Mouse (Mus musculus) neural tube, embryonic 13.5 days (tissue): ENCODE results near the gene Fnip2. TPM values are rescaled to one million over a fixed set of nuclear protein-coding genes. Genes with fewer than 3 reads are reported as not detected.

ENCODE experiments used
- ATAC-seq: fragments of 200-750 bp; cut with Nextera tagmentation; 2 replicates; pipeline ENCODE4 v1.8.0; 2017; ENCODE audit warnings: low read depth, mild to moderate bottlenecking, moderate TSS enrichment, moderate library complexity
- H3K27ac ChIP-seq: fragments of 300-500 bp; sonication (generic); replicated peaks from 2 replicates; pipeline ENCODE4 v1.5.1; 2015; ENCODE audit warnings: moderate library complexity, mild to moderate bottlenecking, inconsistent platforms
- H3K27me3 ChIP-seq: fragments of 300-500 bp; sonication (generic); 2 replicates; pipeline ENCODE4 v1.6.1; 2015; ENCODE audit warnings: mild to moderate bottlenecking, inconsistent platforms
- H3K36me3 ChIP-seq: fragments of 300-500 bp; sonication (generic); 2 replicates; pipeline ENCODE4 v1.6.1; 2015; ENCODE audit warnings: mild to moderate bottlenecking, inconsistent platforms
- H3K4me1 ChIP-seq: fragments of 300-500 bp; sonication (generic); replicated peaks from 2 replicates; pipeline ENCODE4 v1.6.1; 2015; ENCODE audit warnings: inconsistent platforms
- H3K4me2 ChIP-seq: fragments of 300-500 bp; sonication (generic); 2 replicates; pipeline ENCODE4 v1.6.1; 2015; ENCODE audit warnings: inconsistent platforms, mild to moderate bottlenecking, moderate library complexity
- H3K4me3 ChIP-seq: fragments of 300-500 bp; sonication (generic); 2 replicates; pipeline ENCODE4 v1.5.1; 2015; ENCODE audit warnings: mild to moderate bottlenecking, inconsistent platforms
- H3K9ac ChIP-seq: fragments of 300-500 bp; sonication (generic); 2 replicates; pipeline ENCODE4 v1.6.1; 2015; ENCODE audit warnings: moderate library complexity, mild to moderate bottlenecking, inconsistent platforms
- H3K9me3 ChIP-seq: fragments of 300-500 bp; sonication (generic); 2 replicates; pipeline ENCODE4 v1.6.1; 2016; ENCODE audit warnings: inconsistent platforms
- WGBS: fragments of 180-500 bp; shearing (Covaris S2); methylation state at CpG from one replicate; pipeline ENCODE4 v1.1.7; 2015; 5-methylcytosine and 5-hydroxymethylcytosine counted together
- polyA plus RNA-seq: library from polyadenylated mRNA; unstranded; fragments of >200 nt; fragmentation: Nextera tagmentation; extraction: Ambion mirVana; gene quantifications from 2 replicates; pipeline ENCODE4 v1.2.1, GENCODE M21; 2015

Fnip2 gene
- polyA plus RNA-seq, 1 experiment from 2014 or later = 5.9 TPM

DNA sequence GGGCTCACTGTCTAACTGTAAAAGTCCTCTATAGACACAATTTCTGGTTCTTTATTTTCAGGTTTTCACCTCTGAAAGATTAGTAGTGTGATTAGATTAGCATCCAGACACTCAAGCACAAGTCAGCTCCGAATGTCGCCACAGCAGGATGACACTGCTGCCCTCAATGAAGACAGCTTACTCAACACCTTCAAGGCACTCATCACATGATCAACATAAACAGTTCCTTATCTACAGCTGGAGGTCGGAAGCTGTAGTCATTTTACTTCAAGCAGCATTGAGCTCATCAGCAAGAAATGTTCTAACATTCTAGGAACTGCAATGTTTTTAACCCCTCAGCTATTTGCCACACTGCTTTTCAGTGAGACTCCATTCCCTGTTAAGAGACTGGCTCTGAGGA is 76.0 kb downstream of the Fnip2 start:
- H3K9me3 ChIP-seq = no peaks in the 10 kb centered on the region
- H3K36me3 ChIP-seq = peaks cover 52% of the 10 kb centered on the region
- 90% methylated on average over 3 of the region's 3 CpGs for WGBS
- H3K27ac ChIP-seq = no peak overlapping the region
- no peak for ATAC-seq
- H3K4me1 ChIP-seq = no peaks in the 10 kb centered on the region
- no peak overlapping the region for H3K9ac ChIP-seq
- no peaks in the 10 kb centered on the region for H3K27me3 ChIP-seq
- no peak overlapping the region for H3K4me2 ChIP-seq
- no peak overlapping the region for H3K4me3 ChIP-seq

DNA sequence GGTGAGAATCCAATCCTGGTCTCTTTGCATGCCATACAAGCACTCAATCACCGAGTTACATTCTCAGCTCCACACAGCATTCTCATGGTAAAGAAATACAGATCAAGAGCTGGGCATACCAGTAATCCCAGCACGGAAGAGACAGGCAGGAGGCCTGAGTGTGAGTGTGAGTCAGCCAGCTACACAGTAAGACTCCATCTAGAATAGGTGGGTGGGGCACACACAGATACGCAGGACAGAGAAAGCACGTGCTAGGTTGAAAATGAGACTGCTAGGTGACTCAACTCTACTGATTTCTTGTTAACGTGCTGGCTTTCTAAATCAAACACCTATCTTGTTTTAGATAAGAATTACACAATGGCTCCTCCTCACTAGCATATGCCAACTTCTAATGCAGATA is 77.5 kb downstream of the Fnip2 start:
- no peak for ATAC-seq
- Histone ChIP-seq H3K4me1 (no peaks in the 10 kb centered on the region), H3K4me2 (no peak overlapping the region), H3K27me3 (no peaks in the 10 kb centered on the region), H3K9ac (no peak overlapping the region), H3K36me3 (peaks cover 66% of the 10 kb centered on the region), H3K9me3 (no peaks in the 10 kb centered on the region), H3K27ac (no peak overlapping the region), H3K4me3 (no peak overlapping the region)
- 94% methylated on average over 5 of the region's 5 CpGs for WGBS

DNA sequence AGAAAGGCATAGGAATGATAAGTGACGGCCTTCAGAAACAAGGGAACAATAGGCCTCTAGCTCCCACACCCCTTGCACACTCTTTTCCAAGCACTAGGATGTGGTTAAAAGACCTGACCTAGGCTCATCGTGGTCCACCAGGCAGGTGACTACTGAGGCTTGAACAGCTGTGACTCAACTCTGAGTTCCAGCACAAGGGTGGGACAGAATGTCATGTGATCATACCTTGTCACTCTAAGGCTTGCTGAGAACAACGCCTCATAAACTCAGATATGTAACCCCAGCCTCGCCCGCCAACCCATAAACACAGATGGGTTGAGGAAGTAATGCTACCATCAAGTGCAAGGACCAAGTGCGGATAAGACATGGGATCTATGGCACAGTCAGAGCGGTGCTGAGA is 79.6 kb downstream of the Fnip2 start:
- H3K4me1 ChIP-seq = no peaks in the 10 kb centered on the region
- no peak overlapping the region for H3K4me2 ChIP-seq
- ATAC-seq = no peak
- H3K9me3 ChIP-seq = 0 out of 2 replicates have a peak, but pooled peaks cover 9% of the 10 kb centered on the region
- H3K27ac ChIP-seq = no peak overlapping the region
- peaks cover 76% of the 10 kb centered on the region for H3K36me3 ChIP-seq
- no peak overlapping the region for H3K4me3 ChIP-seq
- H3K9ac ChIP-seq = no peak overlapping the region
- 96% methylated on average over 7 of the region's 7 CpGs for WGBS
- no peaks in the 10 kb centered on the region for H3K27me3 ChIP-seq

DNA sequence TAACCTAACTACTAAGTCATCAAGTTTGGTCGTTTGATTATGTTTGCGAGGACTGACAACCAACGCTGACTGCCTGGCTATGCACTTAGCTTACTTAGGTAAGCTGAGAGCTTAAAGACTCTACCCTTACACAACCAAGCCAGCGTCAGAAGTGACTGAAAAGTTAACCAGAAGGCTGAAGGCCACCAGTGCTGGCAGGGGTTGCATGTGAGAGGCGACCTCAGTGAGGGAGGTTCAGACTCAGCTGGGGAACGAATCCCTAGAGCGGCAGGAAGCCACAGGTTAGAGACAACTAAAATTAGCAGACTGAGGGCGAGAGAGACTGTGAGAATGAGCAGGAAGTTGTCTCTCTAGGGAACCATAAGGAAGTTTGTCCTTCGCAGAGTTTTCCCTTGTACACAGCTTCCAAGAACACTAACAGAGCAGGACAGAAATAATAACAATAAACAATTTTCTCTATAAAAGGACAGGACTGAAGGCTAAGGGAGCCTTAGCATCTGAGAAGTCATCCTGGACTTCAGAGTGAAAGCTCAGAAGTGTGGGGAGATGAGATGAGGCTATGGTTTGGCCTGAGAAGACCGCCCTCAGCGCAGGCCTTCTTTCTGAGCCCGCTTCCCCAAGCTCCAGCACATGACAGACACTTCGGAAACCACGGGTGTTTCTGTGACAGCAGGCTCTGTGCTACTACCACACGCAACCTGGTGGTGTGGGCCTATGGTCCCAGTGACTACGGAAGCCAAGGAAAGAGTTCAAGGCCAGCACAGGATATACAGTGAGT is 83.1 kb downstream of the Fnip2 start:
- H3K4me3 ChIP-seq = no peak overlapping the region
- H3K4me1 ChIP-seq = no peaks in the 10 kb centered on the region
- no peaks in the 10 kb centered on the region for H3K27me3 ChIP-seq
- no peak overlapping the region for H3K4me2 ChIP-seq
- no peak for ATAC-seq
- peaks cover 85% of the 10 kb centered on the region for H3K36me3 ChIP-seq
- H3K9ac ChIP-seq = no peak overlapping the region
- 0 out of 2 replicates have a peak, but pooled peaks cover 9% of the 10 kb centered on the region for H3K9me3 ChIP-seq
- WGBS = 91% methylated on average over 16 of the region's 16 CpGs
- H3K27ac ChIP-seq = no peak overlapping the region

DNA sequence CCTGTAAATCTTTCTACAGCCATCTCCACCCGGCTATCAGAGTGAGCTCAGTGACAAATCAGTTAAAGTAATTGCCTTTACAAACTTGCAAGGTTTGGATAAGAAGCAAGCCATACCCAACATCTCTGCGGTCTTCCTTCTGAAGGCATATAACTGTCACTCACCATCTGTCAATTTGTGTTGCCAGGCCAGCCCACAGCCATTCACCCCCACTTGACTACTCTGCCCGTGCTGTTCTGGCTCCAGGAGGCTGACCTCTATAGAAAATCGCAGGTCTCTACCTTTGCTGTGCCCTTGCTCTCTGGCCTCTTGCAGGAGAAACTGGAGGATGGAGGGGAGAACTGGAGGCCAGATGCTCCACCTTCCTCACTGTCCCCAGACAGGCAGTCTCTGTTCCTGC is 88.7 kb downstream of the Fnip2 start:
- Histone ChIP-seq H3K36me3 (peaks cover 55% of the 10 kb centered on the region), H3K9me3 (0 out of 2 replicates have a peak, but pooled peaks cover 8% of the 10 kb centered on the region), H3K27me3 (no peaks in the 10 kb centered on the region), H3K4me2 (no peak overlapping the region), H3K9ac (no peak overlapping the region), H3K4me3 (no peak overlapping the region), H3K4me1 (peaks cover 26% of the 10 kb centered on the region), H3K27ac (peak overlapping the region; percentile 23; the same call in 1 of the 2 replicates)
- WGBS = 69% methylated on average over 4 of the region's 4 CpGs
- ATAC-seq = no peak

DNA sequence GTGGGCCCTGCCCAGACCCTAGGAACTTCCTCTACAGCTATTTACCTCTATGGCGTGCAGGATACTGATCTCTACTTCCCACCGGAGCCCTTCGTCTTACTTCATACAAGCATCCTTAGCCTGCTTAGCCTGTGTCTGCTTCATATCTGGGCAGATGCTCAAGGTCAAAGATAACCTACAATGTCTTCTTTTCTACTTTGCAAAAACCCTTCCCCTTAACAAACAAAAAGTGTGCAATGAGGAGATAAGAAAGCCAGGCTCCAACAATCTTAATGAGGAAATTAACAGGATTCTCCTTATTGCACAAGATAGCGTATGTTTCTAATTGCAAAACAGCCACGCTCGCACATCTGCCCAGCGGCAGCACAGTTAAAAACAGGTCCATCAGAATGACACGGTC is 89.2 kb downstream of the Fnip2 start:
- H3K4me2 ChIP-seq = no peak overlapping the region
- 0 out of 2 replicates have a peak, but pooled peaks cover 3% of the 10 kb centered on the region for H3K9me3 ChIP-seq
- no peaks in the 10 kb centered on the region for H3K27me3 ChIP-seq
- WGBS = 84% methylated on average over 8 of the region's 8 CpGs
- H3K27ac ChIP-seq = no peak overlapping the region
- no peak overlapping the region for H3K4me3 ChIP-seq
- peaks cover 26% of the 10 kb centered on the region for H3K4me1 ChIP-seq
- ATAC-seq = no peak
- H3K9ac ChIP-seq = no peak overlapping the region
- H3K36me3 ChIP-seq = peaks cover 50% of the 10 kb centered on the region

DNA sequence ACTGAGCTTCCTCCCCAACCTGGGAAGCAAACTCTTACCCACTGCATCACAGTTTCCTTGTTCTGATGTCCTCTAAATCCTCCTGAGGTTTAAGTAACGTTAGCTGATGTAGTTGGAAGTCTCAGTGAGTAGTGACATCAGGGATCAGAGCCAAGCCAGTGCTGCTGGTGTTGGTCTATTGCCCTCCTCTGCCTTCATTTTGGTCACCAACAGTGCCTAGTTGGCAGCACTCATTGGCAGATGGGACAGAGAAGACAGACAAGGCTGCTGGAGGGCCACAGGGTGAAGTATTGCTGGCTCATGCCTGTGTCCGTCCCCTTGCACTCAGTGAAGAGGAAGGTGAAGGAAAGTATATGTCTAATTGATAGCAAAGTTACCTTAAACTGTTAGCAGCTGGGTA is 91.6 kb downstream of the Fnip2 start:
- Histone ChIP-seq H3K4me1 (peaks cover 26% of the 10 kb centered on the region), H3K27me3 (no peaks in the 10 kb centered on the region), H3K9me3 (no peaks in the 10 kb centered on the region), H3K4me3 (no peak overlapping the region), H3K9ac (no peak overlapping the region), H3K4me2 (no peak overlapping the region), H3K27ac (no peak overlapping the region), H3K36me3 (peaks cover 40% of the 10 kb centered on the region)
- WGBS = 86% methylated on average over 2 of the region's 2 CpGs
- ATAC-seq = no peak

DNA sequence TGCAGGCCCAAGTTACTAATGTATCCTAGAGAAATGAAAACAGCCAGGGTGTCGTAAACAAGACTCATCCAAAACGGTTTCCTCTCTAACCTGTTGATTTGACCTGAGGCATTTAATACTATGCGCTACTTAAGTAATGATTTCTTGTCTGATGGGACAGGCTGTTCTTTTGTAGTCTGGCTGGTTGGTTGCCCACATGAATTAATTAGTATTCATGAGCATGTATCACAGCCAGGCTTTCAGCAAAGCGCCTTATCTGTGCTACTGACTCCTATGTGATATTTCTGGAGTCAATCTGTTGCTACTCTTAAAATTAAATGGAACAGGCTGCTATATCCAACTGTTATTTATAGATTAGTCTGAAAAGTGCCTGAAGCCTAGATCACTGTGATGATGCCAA is 92.7 kb downstream of the Fnip2 start:
- Histone ChIP-seq H3K27ac (no peak overlapping the region), H3K9ac (no peak overlapping the region), H3K4me3 (no peak overlapping the region), H3K4me2 (no peak overlapping the region), H3K9me3 (no peaks in the 10 kb centered on the region), H3K4me1 (peaks cover 26% of the 10 kb centered on the region), H3K27me3 (no peaks in the 10 kb centered on the region), H3K36me3 (peaks cover 30% of the 10 kb centered on the region)
- peak; percentile 68 for ATAC-seq
- 27% methylated on average over 4 of the region's 4 CpGs for WGBS

DNA sequence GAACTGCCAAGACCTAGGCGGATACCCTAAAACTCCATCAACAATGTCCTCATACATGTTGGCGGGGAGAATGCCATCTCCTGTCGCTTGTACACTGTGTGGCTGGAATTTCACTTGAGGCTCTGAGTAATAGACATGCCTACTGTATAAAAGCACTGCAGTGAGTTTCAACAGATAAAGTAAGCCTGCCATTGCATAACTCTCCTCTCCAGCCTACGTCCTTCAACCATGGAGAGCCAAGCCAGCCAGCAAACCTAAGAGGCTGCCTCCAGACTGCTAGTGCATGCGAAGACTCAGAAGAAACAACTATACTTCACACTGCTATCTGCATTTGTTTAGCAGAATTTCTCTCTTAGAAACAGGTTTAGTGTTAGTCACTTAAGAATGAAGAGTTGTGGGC is 95.2 kb downstream of the Fnip2 start:
- no peak overlapping the region for H3K4me3 ChIP-seq
- WGBS = 93% methylated on average over 5 of the region's 5 CpGs
- H3K27ac ChIP-seq = no peak overlapping the region
- no peaks in the 10 kb centered on the region for H3K9me3 ChIP-seq
- no peak for ATAC-seq
- no peaks in the 10 kb centered on the region for H3K27me3 ChIP-seq
- H3K36me3 ChIP-seq = peaks cover 17% of the 10 kb centered on the region
- H3K4me2 ChIP-seq = no peak overlapping the region
- peaks cover 18% of the 10 kb centered on the region for H3K4me1 ChIP-seq
- H3K9ac ChIP-seq = no peak overlapping the region

DNA sequence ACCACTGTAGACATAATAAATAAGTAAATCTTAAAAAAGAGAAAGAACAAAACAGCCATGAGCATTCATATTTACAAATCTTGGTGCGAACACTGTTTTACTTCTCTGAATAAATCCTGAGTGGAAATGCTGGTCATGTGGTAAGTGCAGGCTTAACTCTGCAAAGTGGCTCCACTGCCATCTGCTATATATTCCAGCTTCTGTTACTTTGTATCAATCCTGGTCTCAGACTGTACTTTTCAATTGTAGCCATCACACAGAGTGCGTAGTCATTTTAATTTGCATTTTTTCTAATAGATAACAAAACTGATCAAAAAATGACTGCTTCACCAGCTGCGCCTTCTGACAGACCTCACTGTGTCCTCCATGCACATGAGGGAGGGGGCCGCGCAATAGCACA is 98.2 kb downstream of the Fnip2 start:
- 95% methylated on average over 5 of the region's 5 CpGs for WGBS

DNA sequence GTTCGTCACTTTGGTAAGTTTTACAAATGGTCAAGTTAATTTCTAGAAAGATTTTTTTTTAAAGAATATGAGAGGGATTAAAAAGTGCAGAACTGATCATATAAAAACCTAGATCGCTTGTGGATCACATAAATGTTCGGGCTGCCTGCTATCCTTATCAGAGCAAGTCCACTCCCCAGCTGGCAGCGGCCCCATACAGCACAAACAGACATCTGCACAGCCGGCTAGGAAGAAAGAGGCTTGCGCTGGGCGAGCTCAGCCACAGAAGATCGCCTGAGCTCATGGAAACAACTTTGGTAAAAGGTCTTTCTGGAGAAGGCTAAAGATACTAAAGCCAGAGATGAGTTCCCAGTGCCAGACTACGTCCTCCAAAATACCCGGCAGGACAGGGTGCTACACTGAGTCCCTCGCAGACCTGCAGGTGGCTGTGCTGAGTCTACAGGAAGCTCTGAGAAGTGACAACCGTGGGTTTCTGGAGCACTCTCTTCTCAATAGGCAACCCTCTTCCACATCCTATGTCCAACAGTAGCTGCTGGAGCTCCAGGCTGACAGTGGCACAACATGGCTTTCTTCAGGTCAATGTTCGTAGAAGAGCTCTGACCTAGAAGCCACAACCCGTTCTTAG is 108.8 kb downstream of the Fnip2 start:
- H3K4me2 ChIP-seq = no peak overlapping the region
- no peak overlapping the region for H3K27ac ChIP-seq
- H3K4me3 ChIP-seq = no peak overlapping the region
- no peaks in the 10 kb centered on the region for H3K27me3 ChIP-seq
- peaks cover 56% of the 10 kb centered on the region for H3K36me3 ChIP-seq
- H3K9ac ChIP-seq = no peak overlapping the region
- no peaks in the 10 kb centered on the region for H3K9me3 ChIP-seq
- ATAC-seq = no peak
- H3K4me1 ChIP-seq = no peaks in the 10 kb centered on the region
- 93% methylated on average over 14 of the region's 14 CpGs for WGBS

More for the DNA sequence above, 98.2 kb downstream of the Fnip2 start:
- peaks cover 25% of the 10 kb centered on the region for H3K36me3 ChIP-seq
- no peak overlapping the region for H3K4me2 ChIP-seq
- H3K27ac ChIP-seq = no peak overlapping the region
- H3K4me1 ChIP-seq = peaks cover 3% of the 10 kb centered on the region
- no peaks in the 10 kb centered on the region for H3K9me3 ChIP-seq
- ATAC-seq = no peak
- no peak overlapping the region for H3K9ac ChIP-seq
- H3K27me3 ChIP-seq = no peaks in the 10 kb centered on the region
- no peak overlapping the region for H3K4me3 ChIP-seq

DNA sequence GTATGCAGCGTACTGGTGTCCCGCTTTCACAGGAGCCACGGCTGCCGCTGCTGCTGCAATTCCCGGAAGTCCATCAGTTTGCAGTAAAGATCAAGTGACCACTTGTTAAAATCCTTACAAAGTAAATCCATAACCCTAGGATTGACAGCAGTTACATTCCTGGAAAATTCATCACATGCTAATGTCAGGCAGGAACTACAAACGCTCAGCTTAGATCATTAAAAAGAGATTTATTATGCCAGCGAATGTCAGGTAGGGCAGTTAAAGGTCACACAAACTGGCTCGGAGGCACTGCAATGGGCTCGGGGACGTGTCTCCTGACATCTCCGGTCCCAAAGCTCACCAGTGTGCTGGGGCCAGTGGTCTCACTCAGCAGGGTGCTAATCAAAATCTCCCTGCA is 111.8 kb downstream of the Fnip2 start:
- ATAC-seq = no peak

More for the DNA sequence above, 111.8 kb downstream of the Fnip2 start:
- H3K9me3 ChIP-seq = no peaks in the 10 kb centered on the region
- peaks cover 38% of the 10 kb centered on the region for H3K36me3 ChIP-seq
- H3K4me1 ChIP-seq = peaks cover 4% of the 10 kb centered on the region; the same call in 1 of the 2 replicates
- no peak overlapping the region for H3K4me3 ChIP-seq
- H3K27me3 ChIP-seq = no peaks in the 10 kb centered on the region
- no peak overlapping the region for H3K9ac ChIP-seq
- H3K4me2 ChIP-seq = no peak overlapping the region
- no peak overlapping the region for H3K27ac ChIP-seq
- WGBS = 51% methylated on average over 11 of the region's 11 CpGs
